Mouse (Mus musculus): ENCODE results near the gene Shkbp1. TPM values are rescaled to one million over a fixed set of nuclear protein-coding genes. Genes with fewer than 3 reads are reported as not detected.

The Shkbp1 gene
- polyA plus RNA-seq, 1 experiment from 2014 or later = 34.1 TPM

DNA sequence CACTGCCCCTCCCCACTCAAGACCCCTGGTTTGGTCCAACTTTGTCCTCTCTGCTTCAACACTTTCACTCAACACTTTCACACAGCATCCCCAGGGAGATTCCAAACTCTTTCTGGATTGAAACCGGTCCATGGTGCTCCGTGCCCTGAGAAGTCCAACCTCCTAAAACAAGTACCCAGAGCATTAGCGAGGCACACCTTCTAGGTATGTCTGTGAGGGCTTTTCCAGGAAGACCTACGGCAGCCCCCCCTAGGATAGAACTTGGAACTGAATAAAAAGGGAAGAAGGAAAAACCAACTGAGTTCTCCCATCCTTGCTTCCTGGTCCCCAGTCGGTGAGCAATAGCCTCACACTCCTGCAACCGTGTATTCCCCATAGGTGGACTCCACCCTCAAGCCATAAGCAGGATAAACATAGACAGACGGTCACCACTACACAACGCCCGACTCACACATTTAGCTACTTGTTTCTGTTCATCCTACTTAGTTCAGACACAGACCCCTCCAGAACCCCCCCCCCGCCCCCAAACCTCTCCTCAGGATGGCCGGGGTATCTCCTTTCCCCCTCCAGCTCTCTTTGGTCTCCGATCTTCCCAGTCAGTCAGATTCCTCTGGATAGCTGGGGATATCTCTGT, 44.1 kb downstream of the Shkbp1 start:
- Histone ChIP-seq H3K4me1 (replicated peaks; ENCODE audit: insufficient read depth, low read length) (peaks cover 10% of the 10 kb centered on the region; the same call in 1 of the 2 replicates), H3K4me2 (ENCODE audit: low read length) (no peak overlapping the region), H3K9ac (ENCODE audit: low read depth, low read length) (no peak overlapping the region), H3K36me3 (ENCODE audit: insufficient read depth, low read length) (no peaks in the 10 kb centered on the region), H3K27me3 (ENCODE audit: insufficient read depth, low read length) (no peaks in the 10 kb centered on the region), H3K9me3 (replicated peaks; ENCODE audit: low read length) (no peaks in the 10 kb centered on the region), H3K4me3 (replicated peaks; ENCODE audit: low read depth, low read length) (no peak overlapping the region), H3K27ac (no peak overlapping the region)
- no peak for TF ChIP-seq CTCF (IDR thresholded peaks at IDR 0.05; ENCODE audit: low read depth)
- ATAC-seq (replicated peaks; ENCODE audit: low FRiP score, low read depth) (no peak), DNase-seq (ENCODE audit: low spot score) (no peak)
- WGBS = 88% methylated on average over 12 of the region's 12 CpGs

DNA sequence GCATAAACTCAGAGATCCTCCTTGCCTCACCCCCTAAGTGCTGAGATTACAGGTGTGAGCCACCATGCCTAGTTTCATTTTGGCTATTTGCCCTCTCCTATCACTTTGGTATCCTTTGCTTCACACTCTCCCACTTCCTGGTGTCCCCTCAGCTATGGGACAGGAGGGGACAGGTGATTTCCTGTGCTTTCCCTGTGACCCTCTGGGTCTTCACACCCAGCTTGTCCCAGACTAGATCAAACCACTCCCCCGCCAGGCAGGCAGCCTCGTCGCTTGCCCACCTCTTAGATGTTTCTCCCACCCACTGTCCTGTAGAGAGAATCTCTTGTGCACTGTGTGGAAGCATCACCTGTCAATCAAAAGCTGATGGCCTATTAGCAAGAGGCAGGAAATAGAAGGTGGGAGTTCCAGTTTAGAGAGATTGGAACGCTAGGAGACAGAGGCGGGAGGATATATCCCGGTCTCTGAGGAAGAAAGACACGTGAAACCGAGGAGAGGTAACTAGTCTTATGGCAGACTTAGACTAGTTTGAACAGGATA, 44.8 kb downstream of the Shkbp1 start:
- H3K4me2 ChIP-seq (ENCODE audit: low read length) = no peak overlapping the region

DNA sequence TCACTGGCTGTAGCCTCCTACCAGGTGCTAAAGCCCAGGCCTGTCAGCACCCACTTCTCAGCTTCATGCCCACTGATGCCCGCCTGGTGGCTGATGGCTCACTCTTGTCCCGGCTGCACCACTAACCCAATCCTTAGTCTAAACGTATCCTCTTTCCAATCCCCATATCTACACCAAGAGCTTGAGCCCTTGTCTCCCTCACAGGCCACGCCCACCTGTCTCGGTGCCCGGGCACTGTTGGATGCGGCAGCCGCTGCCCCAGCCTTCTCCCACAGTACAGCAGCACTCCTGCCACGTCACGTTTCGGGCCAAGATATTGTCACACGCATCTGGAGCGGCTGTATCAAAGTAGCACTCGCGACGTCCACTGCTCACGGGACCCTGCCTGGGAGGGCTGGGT, 45.5 kb downstream of the Shkbp1 start:
- no peak for TF ChIP-seq CTCF (IDR thresholded peaks at IDR 0.05; ENCODE audit: low read depth)
- Histone ChIP-seq H3K36me3 (ENCODE audit: insufficient read depth, low read length) (no peaks in the 10 kb centered on the region), H3K27me3 (ENCODE audit: insufficient read depth, low read length) (no peaks in the 10 kb centered on the region), H3K4me3 (replicated peaks; ENCODE audit: low read depth, low read length) (no peak overlapping the region), H3K4me2 (ENCODE audit: low read length) (peak overlapping the region; percentile 47), H3K9ac (ENCODE audit: low read depth, low read length) (no peak overlapping the region), H3K9me3 (replicated peaks; ENCODE audit: low read length) (no peaks in the 10 kb centered on the region), H3K27ac (no peak overlapping the region), H3K4me1 (replicated peaks; ENCODE audit: insufficient read depth, low read length) (peaks cover 10% of the 10 kb centered on the region; the same call in 1 of the 2 replicates)
- WGBS = 14% methylated on average over 17 of the region's 17 CpGs
- no peak for DNase-seq (ENCODE audit: low spot score)
- no peak; the same call in 1 of the 2 replicates for ATAC-seq (replicated peaks; ENCODE audit: low FRiP score, low read depth)

More for the DNA sequence above, 44.8 kb downstream of the Shkbp1 start:
- Histone ChIP-seq H3K9ac (ENCODE audit: low read depth, low read length) (no peak overlapping the region), H3K9me3 (replicated peaks; ENCODE audit: low read length) (no peaks in the 10 kb centered on the region), H3K4me3 (replicated peaks; ENCODE audit: low read depth, low read length) (no peak overlapping the region), H3K27ac (no peak overlapping the region), H3K4me1 (replicated peaks; ENCODE audit: insufficient read depth, low read length) (peaks cover 10% of the 10 kb centered on the region; the same call in 1 of the 2 replicates), H3K27me3 (ENCODE audit: insufficient read depth, low read length) (no peaks in the 10 kb centered on the region), H3K36me3 (ENCODE audit: insufficient read depth, low read length) (no peaks in the 10 kb centered on the region)
- no peak for TF ChIP-seq CTCF (IDR thresholded peaks at IDR 0.05; ENCODE audit: low read depth)
- DNase-seq (ENCODE audit: low spot score) (no peak), ATAC-seq (replicated peaks; ENCODE audit: low FRiP score, low read depth) (no peak)
- 55% methylated on average over 8 of the region's 8 CpGs for WGBS

DNA sequence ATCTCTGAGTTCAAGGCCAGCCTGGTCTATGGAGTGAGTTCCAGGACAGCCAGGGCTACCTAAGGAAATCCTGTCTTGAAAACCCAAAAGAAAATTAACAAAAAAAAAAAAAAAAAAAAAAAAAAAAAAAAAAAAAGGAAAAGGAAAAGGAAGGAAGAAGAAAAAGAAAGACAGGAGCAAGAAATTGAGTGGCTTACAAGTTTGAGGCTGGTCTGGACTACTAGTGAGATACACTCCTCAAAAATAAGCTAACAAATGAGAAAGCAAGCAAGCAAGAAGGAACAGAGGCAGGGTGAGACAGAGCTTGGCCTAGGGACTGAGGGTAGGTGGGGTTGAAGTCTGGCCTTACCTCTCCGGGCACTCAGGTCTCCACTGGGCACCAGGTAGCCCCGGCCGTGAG, 46.0 kb downstream of the Shkbp1 start:
- WGBS = 55% methylated on average over 3 of the region's 3 CpGs
- no peak for ATAC-seq (replicated peaks; ENCODE audit: low FRiP score, low read depth)
- DNase-seq (ENCODE audit: low spot score) = no peak
- Histone ChIP-seq H3K27ac (no peak overlapping the region), H3K9ac (ENCODE audit: low read depth, low read length) (no peak overlapping the region), H3K36me3 (ENCODE audit: insufficient read depth, low read length) (no peaks in the 10 kb centered on the region), H3K4me3 (replicated peaks; ENCODE audit: low read depth, low read length) (no peak overlapping the region), H3K4me1 (replicated peaks; ENCODE audit: insufficient read depth, low read length) (peaks cover 10% of the 10 kb centered on the region; the same call in 1 of the 2 replicates), H3K4me2 (ENCODE audit: low read length) (no peak overlapping the region), H3K9me3 (replicated peaks; ENCODE audit: low read length) (no peaks in the 10 kb centered on the region), H3K27me3 (ENCODE audit: insufficient read depth, low read length) (no peaks in the 10 kb centered on the region)
- no peak for TF ChIP-seq CTCF (IDR thresholded peaks at IDR 0.05; ENCODE audit: low read depth)

DNA sequence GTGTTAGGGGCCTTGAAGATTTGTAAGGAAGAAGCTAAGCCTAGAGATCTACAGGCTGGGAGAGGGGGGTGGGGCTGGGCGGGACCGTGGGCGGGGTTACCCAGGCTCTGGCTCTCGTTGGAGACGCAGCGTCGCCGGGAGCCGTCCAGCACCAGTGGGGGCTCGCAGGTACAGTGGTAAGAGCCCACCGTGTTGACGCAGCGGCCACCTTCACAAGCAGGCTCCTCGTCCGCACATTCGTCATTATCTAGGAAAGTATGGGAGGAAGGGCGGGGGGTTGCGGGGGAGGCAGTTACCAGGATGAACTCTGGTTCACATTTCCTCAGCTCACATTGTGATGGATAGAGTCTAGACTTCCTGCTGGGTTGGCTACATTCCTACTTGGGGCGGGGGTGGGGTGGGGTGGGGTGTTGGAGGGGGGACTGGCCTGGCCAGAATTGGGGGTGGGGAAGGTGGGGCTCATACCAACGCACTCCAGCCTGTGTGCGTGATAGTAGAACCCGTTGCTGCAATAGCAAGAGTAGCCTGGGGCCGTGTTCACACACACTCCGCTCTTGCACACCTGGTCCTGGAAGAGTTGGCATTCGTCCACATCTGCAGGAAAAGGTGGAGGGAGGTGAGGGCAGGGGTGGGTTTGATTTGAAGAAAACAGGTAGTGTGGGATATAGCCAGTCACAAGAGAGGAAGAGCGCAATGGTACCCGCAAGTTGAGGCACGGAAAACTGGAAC, 46.8 kb downstream of the Shkbp1 start:
- ATAC-seq (replicated peaks; ENCODE audit: low FRiP score, low read depth) (peak; percentile 55), DNase-seq (ENCODE audit: low spot score) (peak; percentile 74)
- WGBS = 10% methylated on average over 28 of the region's 28 CpGs
- Histone ChIP-seq H3K27ac (no peak overlapping the region), H3K4me2 (ENCODE audit: low read length) (peak overlapping the region; percentile 59), H3K27me3 (ENCODE audit: insufficient read depth, low read length) (no peaks in the 10 kb centered on the region), H3K36me3 (ENCODE audit: insufficient read depth, low read length) (no peaks in the 10 kb centered on the region), H3K4me3 (replicated peaks; ENCODE audit: low read depth, low read length) (peak overlapping the region; percentile 35), H3K9me3 (replicated peaks; ENCODE audit: low read length) (no peaks in the 10 kb centered on the region), H3K9ac (ENCODE audit: low read depth, low read length) (no peak overlapping the region), H3K4me1 (replicated peaks; ENCODE audit: insufficient read depth, low read length) (peaks cover 10% of the 10 kb centered on the region; the same call in 1 of the 2 replicates)
- TF ChIP-seq CTCF (IDR thresholded peaks at IDR 0.05; ENCODE audit: low read depth) = no peak

DNA sequence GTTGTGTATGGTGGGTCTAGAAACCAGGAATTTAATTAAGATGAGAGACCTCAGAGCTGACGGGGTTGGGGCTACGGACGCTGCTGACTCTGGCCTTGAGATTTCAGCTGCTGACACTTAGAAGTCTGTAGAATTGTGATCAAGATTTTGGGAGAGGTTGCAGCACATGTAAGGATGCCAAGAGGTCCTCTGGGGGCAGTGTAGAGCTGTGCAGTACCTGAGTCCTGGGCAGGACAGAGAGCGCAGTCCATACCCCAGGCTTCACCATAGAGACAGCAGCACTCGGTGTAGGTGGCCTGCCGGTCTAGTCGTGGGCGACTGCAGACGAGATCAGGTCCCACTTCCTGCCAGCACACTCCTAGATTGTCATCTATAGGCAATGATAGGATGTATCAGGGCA, 48.3 kb downstream of the Shkbp1 start:
- 63% methylated on average over 9 of the region's 9 CpGs for WGBS

More for the DNA sequence above, 48.3 kb downstream of the Shkbp1 start:
- no peaks in the 10 kb centered on the region for H3K9me3 ChIP-seq (replicated peaks; ENCODE audit: low read length)
- peak; percentile 60 for TF ChIP-seq CTCF (IDR thresholded peaks at IDR 0.05; ENCODE audit: low read depth)
- no peak overlapping the region for H3K4me3 ChIP-seq (replicated peaks; ENCODE audit: low read depth, low read length)
- no peaks in the 10 kb centered on the region for H3K27me3 ChIP-seq (ENCODE audit: insufficient read depth, low read length)
- H3K27ac ChIP-seq = no peak overlapping the region
- H3K36me3 ChIP-seq (ENCODE audit: insufficient read depth, low read length) = no peaks in the 10 kb centered on the region
- ATAC-seq (replicated peaks; ENCODE audit: low FRiP score, low read depth) (no peak), DNase-seq (ENCODE audit: low spot score) (no peak)
- H3K4me1 ChIP-seq (replicated peaks; ENCODE audit: insufficient read depth, low read length) = peaks cover 10% of the 10 kb centered on the region; the same call in 1 of the 2 replicates
- no peak overlapping the region for H3K4me2 ChIP-seq (ENCODE audit: low read length)
- no peak overlapping the region for H3K9ac ChIP-seq (ENCODE audit: low read depth, low read length)
